Mouse (Mus musculus) spleen, adult 2 months (tissue): ENCODE results near the gene Sh2d3c.

ENCODE experiments used
- CTCF ChIP-seq: fragments of 200-500 bp; IDR thresholded peaks from 2 replicates; pipeline ENCODE4 v1.5.1; 2011; ENCODE audit warnings: mild to moderate bottlenecking, inconsistent platforms; ENCODE audit not compliant: insufficient read depth, insufficient read length, insufficient replicate concordance; ENCODE audit errors: extremely low read depth
- POLR2A ChIP-seq: fragments of 200-500 bp; IDR thresholded peaks from 2 replicates; pipeline ENCODE4 v1.6.1; 2011; ENCODE audit warnings: low read depth, low read length, inconsistent platforms

- TF ChIP-seq CTCF (no peak), POLR2A (no peak)
These were observed 10.0 kb downstream of the Sh2d3c start for GRCm38 (mm10) chr2:32730854-32731253.
